Comparison of ENCODE assay signal across 8 mouse cellular contexts in genomic region chr3:88022322-88023191, GRCm38 (mm10). TPM values are rescaled to one million over a fixed set of nuclear protein-coding genes. Genes with fewer than 3 reads are reported as not detected.
DNase-seq lines count a peak whose midpoint lies in the region; ATAC-seq and TF ChIP-seq lines count a peak whose summit lies in the region.

No protein-coding gene starts in this region.

- peak overlapping the region; percentile 85 for H3K4me2 ChIP-seq in forebrain, embryonic 16.5 days (ENCODE audit: low read length)
- H3K4me2 ChIP-seq in neural tube, embryonic 15.5 days = peak overlapping the region; percentile 98

- WGBS in cerebellum, adult 2 months = 3% methylated on average over 66 of the region's 66 CpGs
- WGBS in forebrain, embryonic 16.5 days = under 1% methylated on average over 66 of the region's 66 CpGs
- WGBS in neural tube, embryonic 15.5 days = under 1% methylated on average over 66 of the region's 66 CpGs

- peak overlapping the region; percentile 70 to 89 for H3K4me3 ChIP-seq in ES-E14 (ENCODE audit: insufficient read depth in 1 of 2, low read depth in 1 of 2, low read length in 2 of 2, poor library complexity in 1 of 2, severe bottlenecking in 1 of 2)
- peak overlapping the region; percentile 54 for H3K4me3 ChIP-seq in cerebellum, adult 2 months (replicated peaks; ENCODE audit: insufficient read depth, low read depth, low read length)
- H3K4me3 ChIP-seq in forebrain, embryonic 16.5 days (replicated peaks; ENCODE audit: low read length) = peak overlapping the region; percentile 53
- peak overlapping the region; percentile 60 for H3K4me3 ChIP-seq in layer of hippocampus, adult 2 months
- H3K4me3 ChIP-seq in neural tube, embryonic 15.5 days (replicated peaks) = peak overlapping the region; percentile 57
- H3K4me3 ChIP-seq in testis, adult 2 months (ENCODE audit: control insufficient read depth, low read depth, low read length) = peak overlapping the region; percentile 86

- H3K9ac ChIP-seq in ES-E14 (ENCODE audit: insufficient read depth, low read depth, low read length, poor library complexity, severe bottlenecking) = no peak overlapping the region
- peak overlapping the region; percentile 40 for H3K9ac ChIP-seq in forebrain, embryonic 16.5 days (replicated peaks; ENCODE audit: low read depth, low read length)
- H3K9ac ChIP-seq in neural tube, embryonic 15.5 days (replicated peaks) = peak overlapping the region; percentile 62

- no peaks in the 10 kb centered on the region for H3K4me1 ChIP-seq in ES-E14 (ENCODE audit: control insufficient read depth in 2 of 2, insufficient read depth in 2 of 2, low read length in 2 of 2, poor library complexity in 1 of 2)
- peaks cover 4% of the 10 kb centered on the region; the same call in 1 of the 2 replicates for H3K4me1 ChIP-seq in cerebellum, adult 2 months (ENCODE audit: control insufficient read depth, insufficient read depth, low read length)
- H3K4me1 ChIP-seq in forebrain, embryonic 16.5 days (replicated peaks; ENCODE audit: control insufficient read depth, insufficient read depth, low read length) = peaks cover 13% of the 10 kb centered on the region
- H3K4me1 ChIP-seq in neural tube, embryonic 15.5 days = peaks cover 23% of the 10 kb centered on the region
- H3K4me1 ChIP-seq in testis, adult 2 months (ENCODE audit: control insufficient read depth, insufficient read depth, low read length) = peaks cover 17% of the 10 kb centered on the region

- DNase-seq in ES-E14 (ENCODE audit: low read depth, low spot score) = peak; percentile 92
- DNase-seq in cerebellum, adult 2 months = peak; percentile 93 to 94
- DNase-seq in heart, postnatal 4 days = peak; percentile 91
- DNase-seq in layer of hippocampus, adult 2 months (ENCODE audit: low spot score in 2 of 2) = peak; percentile 75 to 76
- DNase-seq in lung, adult 18-20 months = peak; percentile 95 to 96

- H3K27ac ChIP-seq in ES-E14 (ENCODE audit: insufficient read depth, low read depth, low read length, poor library complexity, severe bottlenecking) = no peak overlapping the region
- H3K27ac ChIP-seq in cerebellum, adult 2 months (ENCODE audit: insufficient read depth, low read length) = no peak overlapping the region
- H3K27ac ChIP-seq in forebrain, embryonic 16.5 days (ENCODE audit: low read length) = no peak overlapping the region
- H3K27ac ChIP-seq in layer of hippocampus, adult 2 months = peak overlapping the region; percentile 60; the same call in 1 of the 2 replicates
- H3K27ac ChIP-seq in neural tube, embryonic 15.5 days (replicated peaks) = no peak overlapping the region
- H3K27ac ChIP-seq in testis, adult 2 months (ENCODE audit: control insufficient read depth, insufficient read depth, low read depth, low read length) = no peak overlapping the region

- ATAC-seq in forebrain, embryonic 16.5 days = peak; percentile 78
- peak; percentile 94 for ATAC-seq in neural tube, embryonic 15.5 days (ENCODE audit: low FRiP score)

- no peaks in the 10 kb centered on the region for H3K36me3 ChIP-seq in ES-E14 (ENCODE audit: control insufficient read depth, insufficient read depth, low read length, poor library complexity, severe bottlenecking)
- H3K36me3 ChIP-seq in forebrain, embryonic 16.5 days (ENCODE audit: control insufficient read depth, insufficient read depth) = no peaks in the 10 kb centered on the region
- no peaks in the 10 kb centered on the region for H3K36me3 ChIP-seq in neural tube, embryonic 15.5 days
- no peaks in the 10 kb centered on the region for H3K36me3 ChIP-seq in testis, adult 2 months (ENCODE audit: control insufficient read depth, insufficient read depth, low read length)

- in situ Hi-C loops in ES-E14 (cut with MboI; ENCODE audit: low sequenced_read_pairs in 2 of 2, unreplicated experiment in 2 of 2) = loop anchor here in 1 of 2 experiments (5.0 kb wide), 1 partner anchor 50 kb away; no protein-coding TSS in a partner anchor

- no peaks in the 10 kb centered on the region for H3K27me3 ChIP-seq in cerebellum, adult 2 months (ENCODE audit: control insufficient read depth, insufficient read depth, low read length)
- H3K27me3 ChIP-seq in forebrain, embryonic 16.5 days (replicated peaks; ENCODE audit: control insufficient read depth, insufficient read depth, low read length) = peaks cover 59% of the 10 kb centered on the region
- peaks cover 77% of the 10 kb centered on the region for H3K27me3 ChIP-seq in neural tube, embryonic 15.5 days (replicated peaks)
- H3K27me3 ChIP-seq in testis, adult 2 months (ENCODE audit: control insufficient read depth, insufficient read depth, low read length) = no peaks in the 10 kb centered on the region

- peak; percentile 60; the same call in 1 of the 2 replicates for TF ChIP-seq POLR2A in cerebellum, adult 2 months (IDR thresholded peaks at IDR 0.05; ENCODE audit: borderline replicate concordance, insufficient read depth, low read length)
- TF ChIP-seq POLR2A in testis, adult 2 months (IDR thresholded peaks at IDR 0.05; ENCODE audit: control insufficient read depth, low read depth, low read length) = no peak; the same call in 1 of the 2 replicates

- no peaks in the 10 kb centered on the region for H3K9me3 ChIP-seq in ES-E14 (ENCODE audit: control insufficient read depth, insufficient read depth, low read depth, low read length)
- H3K9me3 ChIP-seq in forebrain, embryonic 16.5 days (ENCODE audit: control insufficient read depth, low read length) = no peaks in the 10 kb centered on the region
- H3K9me3 ChIP-seq in neural tube, embryonic 15.5 days (replicated peaks) = no peaks in the 10 kb centered on the region

- no peak for TF ChIP-seq CTCF in cerebellum, adult 2 months (IDR thresholded peaks at IDR 0.05; ENCODE audit: borderline replicate concordance, insufficient read depth, low read depth, low read length)
- TF ChIP-seq CTCF in layer of hippocampus, adult 2 months (conservative IDR thresholded peaks at IDR 0.05) = no peak
- TF ChIP-seq CTCF in testis, adult 2 months (IDR thresholded peaks at IDR 0.05; ENCODE audit: control insufficient read depth, insufficient read depth, insufficient replicate concordance, low read depth, low read length) = no peak

TF ChIP-seq in ES-E14, 5 proteins besides CTCF, POLR2A, EP300 and RAD21:
- no peak for TF ChIP-seq MAFK (IDR thresholded peaks at IDR 0.05; ENCODE audit: insufficient read depth, low read depth, low read length)
- 0 out of 2 replicates have a peak, but pooled peaks have one; percentile 20 for TF ChIP-seq HCFC1 (IDR thresholded peaks at IDR 0.05; ENCODE audit: borderline replicate concordance, insufficient read depth, low read length)

RNA-seq across cellular contexts. Expression of gene Hapln2, which starts 4.8 kb away (rescaled TPM):
- not detected in 2 replicates for total RNA-seq in ES-E14 (2012; rRNA removed)
- 103 and 112 TPM in 2 replicates for polyA plus RNA-seq in cerebellum, adult 2 months (2012; rRNA removed)
- polyA plus RNA-seq in forebrain, embryonic 16.5 days (2015; fragmentation: Nextera tagmentation; extraction: Ambion mirVana) = 0.25 and 0.35 TPM in 2 replicates
- not detected for total RNA-seq in heart, postnatal 4 days (2021)
- 10 to 100 TPM; 16.2 to 16.5 TPM for total RNA-seq in layer of hippocampus, adult 2 months (2021)
- 0.34 and 0.90 TPM in 2 replicates for polyA plus RNA-seq in neural tube, embryonic 15.5 days (2015; fragmentation: Nextera tagmentation; extraction: Ambion mirVana)
- 14.0 and 15.7 TPM in 2 replicates for polyA plus RNA-seq in testis, adult 2 months (2012; rRNA removed)

RNA-seq across cellular contexts. Expression of gene Gpatch4, which starts 20.4 kb away (rescaled TPM):
- 33.5 and 37.9 TPM in 2 replicates for total RNA-seq in ES-E14 (2012; rRNA removed)
- polyA plus RNA-seq in cerebellum, adult 2 months (2012; rRNA removed) = 11.4 and 14.4 TPM in 2 replicates
- polyA plus RNA-seq in forebrain, embryonic 16.5 days (2015; fragmentation: Nextera tagmentation; extraction: Ambion mirVana) = 32.5 and 36.3 TPM in 2 replicates
- 1 to 10 TPM; 7.2 to 7.5 TPM for total RNA-seq in heart, postnatal 4 days (2021)
- total RNA-seq in layer of hippocampus, adult 2 months (2021) = 10 to 100 TPM; 15.0 to 16.5 TPM
- polyA plus RNA-seq in neural tube, embryonic 15.5 days (2015; fragmentation: Nextera tagmentation; extraction: Ambion mirVana) = 36.6 and 42.6 TPM in 2 replicates
- 6.7 and 6.9 TPM in 2 replicates for polyA plus RNA-seq in testis, adult 2 months (2012; rRNA removed)

RNA-seq across cellular contexts. Expression of gene Bcan, which starts 22.5 kb away (rescaled TPM):
- 1.4 and 2.6 TPM in 2 replicates for total RNA-seq in ES-E14 (2012; rRNA removed)
- polyA plus RNA-seq in cerebellum, adult 2 months (2012; rRNA removed) = 357 and 400 TPM in 2 replicates
- polyA plus RNA-seq in forebrain, embryonic 16.5 days (2015; fragmentation: Nextera tagmentation; extraction: Ambion mirVana) = 34.8 and 43.6 TPM in 2 replicates
- total RNA-seq in heart, postnatal 4 days (2021) = under 1 TPM; 0.12 to 0.29 TPM
- 100 to 1,000 TPM; 309 to 328 TPM for total RNA-seq in layer of hippocampus, adult 2 months (2021)
- 127 and 139 TPM in 2 replicates for polyA plus RNA-seq in neural tube, embryonic 15.5 days (2015; fragmentation: Nextera tagmentation; extraction: Ambion mirVana)
- 0.13 and 0.23 TPM in 2 replicates for polyA plus RNA-seq in testis, adult 2 months (2012; rRNA removed)

RNA-seq across cellular contexts. Expression of gene Naxe, which starts 35.7 kb away (rescaled TPM):
- total RNA-seq in ES-E14 (2012; rRNA removed) = 117 and 144 TPM in 2 replicates
- 118 and 120 TPM in 2 replicates for polyA plus RNA-seq in cerebellum, adult 2 months (2012; rRNA removed)
- 164 and 168 TPM in 2 replicates for polyA plus RNA-seq in forebrain, embryonic 16.5 days (2015; fragmentation: Nextera tagmentation; extraction: Ambion mirVana)
- 10 to 100 TPM; 77.4 to 80.8 TPM for total RNA-seq in heart, postnatal 4 days (2021)
- total RNA-seq in layer of hippocampus, adult 2 months (2021) = 10 to 100 TPM; 79.2 to 81.8 TPM
- polyA plus RNA-seq in neural tube, embryonic 15.5 days (2015; fragmentation: Nextera tagmentation; extraction: Ambion mirVana) = 155 and 159 TPM in 2 replicates
- polyA plus RNA-seq in testis, adult 2 months (2012; rRNA removed) = 61.7 and 61.8 TPM in 2 replicates

RNA-seq across cellular contexts. Expression of gene Nes, which starts 51.7 kb away (rescaled TPM):
- 22.3 and 29.4 TPM in 2 replicates for total RNA-seq in ES-E14 (2012; rRNA removed)
- 2.7 and 3.4 TPM in 2 replicates for polyA plus RNA-seq in cerebellum, adult 2 months (2012; rRNA removed)
- 35.7 and 41.6 TPM in 2 replicates for polyA plus RNA-seq in forebrain, embryonic 16.5 days (2015; fragmentation: Nextera tagmentation; extraction: Ambion mirVana)
- total RNA-seq in heart, postnatal 4 days (2021) = 10 to 100 TPM; 66.5 to 70.4 TPM
- total RNA-seq in layer of hippocampus, adult 2 months (2021) = 1 to 10 TPM; 4.0 to 4.8 TPM
- polyA plus RNA-seq in neural tube, embryonic 15.5 days (2015; fragmentation: Nextera tagmentation; extraction: Ambion mirVana) = 22.5 and 22.8 TPM in 2 replicates
- 0.26 and 0.51 TPM in 2 replicates for polyA plus RNA-seq in testis, adult 2 months (2012; rRNA removed)

Comparison
In these comparisons a context has a peak if more than half of its experiments do, and no peak if none do; other contexts are left out.
1. RNA of gene Bcan, which starts 22.5 kb away (polyA plus RNA-seq): 357 to 400 TPM in cerebellum, adult 2 months, 127 to 139 TPM in neural tube, embryonic 15.5 days and 34.8 to 43.6 TPM in forebrain, embryonic 16.5 days; 0.13 to 0.23 TPM in testis, adult 2 months; every median in the first group is over 10 times any median in the second.
2. Peak in every context shown above with its lines, with median percentiles within 50 percentile points of each other: DNase-seq and H3K4me3 ChIP-seq.